Mouse (Mus musculus) right cerebral cortex, postnatal 14 days (tissue): ENCODE measurements around the gene Fndc9.

Source experiments
- DNase-seq: peaks from one replicate; pipeline ENCODE4 v3.0.0; 2022

Fndc9 gene

DNA sequence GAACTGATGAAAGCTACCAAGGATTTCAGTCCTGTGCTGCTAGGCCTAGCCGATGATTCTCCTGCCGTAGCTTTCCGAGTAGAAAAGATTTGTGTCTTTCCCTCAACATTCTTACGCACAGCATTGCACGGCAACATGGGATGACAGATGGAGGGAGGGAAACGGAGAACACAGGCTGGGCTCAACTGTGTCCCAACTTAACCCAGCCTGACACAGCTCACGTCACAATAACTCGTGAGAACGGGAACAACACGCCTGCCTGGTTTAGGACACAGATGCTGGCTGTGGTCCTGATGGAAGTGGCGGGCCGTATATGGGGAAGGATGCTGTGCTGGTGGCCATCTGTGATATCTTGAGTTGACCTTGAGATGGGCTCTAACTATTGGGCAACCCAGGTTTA is 43.4 kb downstream of the Fndc9 start:
- no peak for DNase-seq

GRCm38 (mm10) chr11:46282612-46283011 is 47.3 kb downstream of the Fndc9 start:
- DNase-seq = no peak

DNA sequence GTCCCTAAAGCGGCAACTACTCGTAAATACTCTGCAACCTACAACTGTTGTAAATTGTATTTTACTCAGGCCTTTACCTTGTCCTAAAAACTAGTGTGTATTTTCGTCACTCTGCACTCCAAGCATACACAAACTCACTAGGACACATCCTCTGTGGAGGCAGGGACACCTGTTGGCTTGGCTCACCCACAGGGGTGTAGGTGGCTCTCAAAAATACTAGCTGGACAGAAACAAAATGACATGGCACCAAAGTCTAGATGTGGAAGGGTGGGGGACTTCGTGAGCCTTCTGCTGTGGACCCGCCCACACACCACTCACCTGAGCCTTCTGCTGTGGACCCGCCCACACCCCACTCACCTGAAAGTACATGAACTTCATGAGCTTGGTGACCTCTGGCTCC is 48.5 kb downstream of the Fndc9 start:
- DNase-seq = no peak

- no peak for DNase-seq
These were observed 51.5 kb downstream of the Fndc9 start for GRCm38 (mm10) chr11:46286803-46287202.

- no peak for DNase-seq
These were observed 52.8 kb downstream of the Fndc9 start for GRCm38 (mm10) chr11:46288091-46288490.

DNA sequence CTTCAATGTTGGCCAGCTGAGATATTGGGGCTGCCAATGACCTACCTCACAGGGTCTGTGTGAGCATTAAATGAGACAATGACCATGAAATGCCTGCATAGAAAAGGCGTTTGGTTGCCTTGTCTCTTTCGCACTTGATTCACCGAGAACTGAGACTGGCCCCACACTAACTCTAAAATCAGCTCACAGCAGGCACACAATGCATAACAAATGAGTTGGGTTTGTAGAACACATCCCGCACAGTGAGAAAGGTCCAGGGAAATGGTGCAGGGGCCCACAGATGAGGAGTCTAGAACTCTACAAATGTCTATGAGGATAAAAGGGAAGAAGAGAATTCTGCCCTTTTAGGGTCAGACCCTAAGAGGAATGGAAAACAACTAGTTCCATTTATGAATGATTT is 53.7 kb downstream of the Fndc9 start:
- DNase-seq = no peak
